Mouse (Mus musculus): ENCODE measurements around the gene Sypl2. TPM values are rescaled to one million over a fixed set of nuclear protein-coding genes. Genes with fewer than 3 reads are reported as not detected.
A peak's percentile ranks its signal among the peaks of the same experiment; 100 is the strongest.

Sypl2 gene
- total RNA-seq, 2 experiments from 2014 or later = 2.3 TPM

DNA sequence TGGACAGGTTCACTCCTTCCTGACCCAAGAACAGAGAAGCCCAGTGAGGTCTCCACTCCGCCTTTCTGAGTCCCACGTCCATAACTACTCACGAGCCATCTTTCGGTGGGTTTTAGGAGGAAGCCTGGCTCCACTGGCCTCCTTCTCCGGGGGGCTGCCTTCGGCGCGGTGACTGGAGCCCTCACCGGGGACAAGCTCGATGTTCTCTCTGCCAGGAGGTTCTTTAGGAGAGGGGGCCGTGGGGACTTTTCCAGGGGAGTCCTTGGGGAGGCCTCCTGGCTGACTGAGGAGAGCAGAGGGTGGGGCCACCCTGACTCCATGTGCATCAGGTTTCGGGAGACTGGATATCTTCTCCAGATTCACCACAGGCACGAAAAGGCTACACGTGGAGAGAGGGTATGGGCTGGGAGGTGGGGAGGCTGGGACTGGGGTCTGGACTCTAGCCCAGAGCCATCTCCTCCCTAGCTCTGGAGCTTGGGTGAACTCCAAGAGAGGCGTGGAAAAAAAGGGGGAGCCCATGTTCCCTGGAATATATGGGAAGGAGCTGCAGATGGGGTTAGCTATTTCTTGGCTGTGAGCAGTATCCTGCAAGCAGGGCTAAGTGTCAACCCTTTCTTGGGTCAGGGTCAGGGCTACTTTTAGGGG, 19.6 kb downstream of the Sypl2 start:
- no peak for DNase-seq (ENCODE audit: low spot score in 2 of 2)

DNA sequence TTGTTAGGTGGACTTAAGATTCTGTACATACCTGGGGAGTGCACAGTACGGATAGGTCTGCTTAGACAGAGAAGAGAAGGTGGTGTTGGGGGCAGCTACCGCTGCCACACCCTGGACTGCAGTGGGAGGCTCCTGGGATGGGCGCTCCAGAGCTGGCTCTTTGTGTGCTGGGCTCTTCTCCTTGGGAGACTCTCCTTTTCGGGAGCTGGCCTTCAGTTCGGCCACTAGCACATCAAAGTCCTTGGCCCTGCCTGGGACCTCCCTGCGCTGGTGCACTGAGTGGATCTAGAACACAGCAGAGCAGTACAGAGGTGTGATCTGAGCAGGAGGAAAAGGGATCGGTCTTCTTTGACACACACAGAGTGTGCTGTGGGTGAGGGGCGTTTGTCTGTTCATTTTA, 20.8 kb downstream of the Sypl2 start:
- DNase-seq (ENCODE audit: low spot score in 2 of 2) = no peak

DNA sequence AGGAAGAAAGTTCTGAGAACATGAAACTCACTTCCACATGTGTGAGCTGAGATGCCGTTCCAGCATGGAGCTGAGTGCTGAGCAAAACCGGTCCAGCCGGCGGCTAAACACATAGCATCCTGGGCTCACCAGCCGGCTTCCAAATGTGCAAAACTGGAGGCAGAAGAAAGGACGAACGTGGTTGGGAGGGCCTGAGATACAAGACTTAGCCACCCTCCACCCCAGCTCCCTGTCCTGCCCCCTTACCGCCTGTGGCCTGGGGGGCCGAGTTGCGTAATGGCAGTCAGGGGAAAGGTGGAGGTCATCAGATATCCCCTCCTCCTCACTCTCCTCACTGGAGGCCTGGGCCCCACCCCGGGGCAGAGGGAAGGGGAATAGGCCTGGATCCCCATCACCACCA, 22.0 kb downstream of the Sypl2 start:
- no peak for DNase-seq (ENCODE audit: low spot score in 2 of 2)

GRCm38 (mm10) chr3:108203621-108204325, 22.7 kb downstream of the Sypl2 start:
- peak; percentile 78 to 88 for DNase-seq (ENCODE audit: low spot score in 2 of 2)

GRCm38 (mm10) chr3:108203212-108203611, 23.2 kb downstream of the Sypl2 start:
- DNase-seq (ENCODE audit: low spot score in 2 of 2) = no peak

- no peak for DNase-seq (ENCODE audit: low spot score in 2 of 2)
Observed at GRCm38 (mm10) chr3:108202506-108202905, 23.9 kb downstream of the Sypl2 start.

DNA sequence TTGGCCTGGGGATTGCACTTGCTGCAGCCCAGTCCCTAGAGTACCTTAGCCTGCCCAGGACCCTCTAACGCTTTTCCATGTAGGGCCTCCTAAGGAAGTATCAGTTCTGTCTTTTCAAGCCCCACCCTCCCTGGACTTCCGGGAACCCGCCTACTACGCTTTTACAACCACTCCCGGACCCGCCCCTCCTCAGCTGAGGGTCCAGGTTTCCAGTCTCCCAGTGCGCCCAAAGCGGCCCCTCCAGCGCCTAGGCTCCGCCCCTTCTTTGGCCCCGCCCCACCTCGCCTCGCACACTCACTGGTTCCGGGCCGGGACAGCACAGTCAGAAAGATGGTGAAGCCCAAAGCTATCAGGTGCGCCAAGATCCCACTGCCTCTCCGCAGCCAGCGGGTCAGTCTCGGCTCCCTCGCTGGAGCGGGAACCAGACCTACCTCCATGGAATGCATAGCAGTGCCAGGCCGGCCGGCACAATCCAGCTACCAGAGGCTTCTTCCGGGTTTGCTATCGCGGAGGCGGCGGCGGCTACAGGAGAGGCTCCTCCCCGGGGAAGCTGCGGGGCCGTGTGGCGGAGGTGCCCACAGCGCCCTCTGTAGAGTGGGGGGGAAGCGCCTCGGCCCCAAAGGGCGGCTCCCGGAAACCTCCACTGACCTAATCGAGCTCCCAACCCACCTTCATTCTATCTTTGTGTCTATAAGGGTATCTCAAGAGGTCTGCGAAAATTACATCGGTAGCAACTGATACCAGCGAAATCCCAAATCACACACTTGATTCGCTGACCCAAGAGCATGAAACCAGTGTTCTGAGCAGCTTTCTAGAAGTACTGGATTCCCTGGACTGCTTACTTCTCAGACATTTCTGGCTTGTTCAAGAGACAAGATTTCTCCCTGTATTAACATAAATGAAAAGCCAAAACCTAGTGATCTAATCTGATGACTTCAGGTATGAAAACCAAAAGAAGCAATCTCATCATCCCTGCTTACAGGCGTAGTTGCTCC, 25.8 kb downstream of the Sypl2 start, which contains the start of gene Cyb561d1:
Cyb561d1 (minus strand) TSS at position 884 of the 995 bp plus-strand sequence.
- peak; percentile 82 to 91 for DNase-seq (ENCODE audit: low spot score in 2 of 2)

DNA sequence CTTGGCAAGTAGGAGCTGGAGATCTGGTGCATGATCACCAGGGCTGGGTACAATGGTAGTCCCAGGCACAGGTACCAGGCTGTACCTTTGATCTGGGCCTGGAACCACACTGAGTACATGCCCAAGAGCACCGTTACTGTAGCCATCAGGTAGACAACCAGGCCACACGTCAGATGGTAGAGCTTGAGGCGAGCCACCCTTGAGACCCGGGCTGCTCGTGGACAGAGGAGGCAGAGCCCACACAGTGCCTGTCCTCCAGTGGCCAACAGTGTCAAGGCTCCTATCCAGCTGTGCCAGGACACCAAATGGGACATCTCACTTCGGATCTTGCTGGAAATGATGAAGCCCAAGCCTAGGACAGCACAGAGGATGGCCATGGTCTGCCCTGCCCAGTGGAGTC, 27.2 kb downstream of the Sypl2 start:
- no peak for DNase-seq (ENCODE audit: low spot score in 2 of 2)

DNA sequence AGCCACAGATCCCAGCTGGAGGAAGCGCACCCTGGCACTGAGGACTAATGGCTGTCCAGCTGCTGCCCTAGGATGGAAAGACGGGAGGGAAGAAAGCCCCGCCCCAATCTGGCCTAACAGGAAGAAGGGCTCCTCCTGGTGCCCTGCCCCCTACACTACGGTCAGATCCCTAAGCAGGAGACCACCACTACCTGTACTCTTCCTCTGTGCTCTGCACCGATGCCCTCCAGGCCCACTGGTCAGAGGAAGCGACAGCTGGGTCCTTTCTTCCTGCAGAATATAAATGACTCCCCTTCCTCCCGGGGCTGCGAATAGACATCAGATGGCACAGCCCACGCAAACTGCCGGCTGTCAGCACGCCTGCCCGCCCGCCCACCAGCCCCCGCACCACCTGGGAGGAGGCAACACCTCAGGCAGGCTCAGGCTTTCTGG, 29.4 kb downstream of the Sypl2 start:
- peak; percentile 81 to 90 for DNase-seq (ENCODE audit: low spot score in 2 of 2)

GRCm38 (mm10) chr3:108195941-108196590, 30.4 kb downstream of the Sypl2 start:
- DNase-seq (ENCODE audit: low spot score in 2 of 2) = no peak

DNA sequence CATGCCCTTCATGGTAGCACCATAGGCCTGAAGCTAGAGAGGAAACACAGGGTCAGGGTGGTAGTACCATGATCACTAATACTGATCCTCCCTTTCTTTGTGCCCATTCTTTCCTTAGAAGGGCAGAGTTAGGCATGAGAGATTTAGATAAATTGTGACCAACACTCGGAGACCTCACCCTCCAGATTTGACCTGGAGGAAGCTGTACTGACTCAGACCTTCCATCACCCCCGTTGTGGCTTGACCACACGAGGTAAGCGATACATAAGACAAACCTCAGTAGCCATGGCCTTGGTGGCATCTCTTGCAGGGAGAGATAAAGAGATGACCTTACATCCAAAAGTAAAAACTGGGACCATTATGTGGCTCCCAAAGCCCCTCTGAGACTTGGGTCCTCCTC, 31.2 kb downstream of the Sypl2 start:
- no peak for DNase-seq (ENCODE audit: low spot score in 2 of 2)

DNA sequence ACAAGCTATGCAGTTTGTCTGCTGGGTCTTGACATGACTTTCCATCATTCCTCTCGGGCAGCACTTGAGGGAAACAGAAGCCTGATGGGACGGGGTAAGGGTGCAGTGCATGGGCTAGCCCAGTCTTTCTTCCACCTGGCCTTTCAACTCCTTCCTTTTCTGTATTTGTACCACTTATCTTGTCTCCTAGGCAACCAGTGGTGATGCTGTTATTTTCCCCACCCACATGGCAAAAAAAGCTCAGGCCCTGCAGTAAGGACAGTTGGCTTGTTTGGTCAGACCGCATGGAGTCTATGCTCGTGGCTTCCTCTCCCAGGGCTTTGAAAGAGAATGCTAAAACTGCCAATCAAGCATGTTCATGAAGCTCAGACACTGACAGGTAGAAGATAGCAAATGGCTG, 32.8 kb downstream of the Sypl2 start:
- DNase-seq (ENCODE audit: low spot score in 2 of 2) = no peak

- no peak for DNase-seq (ENCODE audit: low spot score in 2 of 2)
Observed at GRCm38 (mm10) chr3:108189897-108190296, 36.6 kb downstream of the Sypl2 start.

DNA sequence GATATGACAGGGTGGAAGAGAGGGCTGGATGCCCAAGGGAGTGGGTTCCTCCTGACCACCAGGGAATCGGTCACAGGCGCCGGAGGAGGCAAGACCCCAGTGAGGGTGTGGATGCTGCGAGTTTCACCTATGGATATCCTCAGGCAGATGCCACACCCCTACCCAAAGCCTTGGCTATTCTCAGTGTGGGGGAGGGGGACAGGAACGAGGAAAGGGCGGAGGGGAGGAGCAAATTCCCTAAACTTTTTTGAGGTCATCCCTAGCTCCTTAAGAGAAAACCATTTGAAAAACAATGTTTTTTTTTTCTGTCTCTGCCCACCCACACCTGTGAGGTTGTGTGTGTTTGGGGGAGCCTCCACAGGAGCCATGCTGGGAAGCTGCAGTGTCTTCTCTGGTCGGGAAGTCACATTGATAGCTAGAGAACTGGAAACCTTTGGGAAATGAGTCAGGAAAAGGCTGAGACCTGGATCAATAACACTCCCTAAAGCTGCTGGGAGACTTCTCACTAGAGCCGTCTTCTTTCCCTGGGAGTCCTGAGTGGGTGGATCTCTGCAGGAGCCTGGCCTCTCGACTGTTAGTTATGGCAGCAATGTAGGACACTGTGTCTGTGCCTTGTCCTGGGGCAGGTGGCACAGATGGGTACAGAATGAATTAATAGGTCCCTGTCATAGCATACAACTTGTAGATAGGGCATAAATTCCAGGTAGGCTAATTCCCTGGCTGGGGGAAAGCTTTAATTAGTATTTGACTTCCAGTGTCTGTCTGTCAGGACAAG, 37.5 kb downstream of the Sypl2 start:
- DNase-seq (ENCODE audit: low spot score in 2 of 2) = peak in 1 of 2 experiments; percentile 1

DNA sequence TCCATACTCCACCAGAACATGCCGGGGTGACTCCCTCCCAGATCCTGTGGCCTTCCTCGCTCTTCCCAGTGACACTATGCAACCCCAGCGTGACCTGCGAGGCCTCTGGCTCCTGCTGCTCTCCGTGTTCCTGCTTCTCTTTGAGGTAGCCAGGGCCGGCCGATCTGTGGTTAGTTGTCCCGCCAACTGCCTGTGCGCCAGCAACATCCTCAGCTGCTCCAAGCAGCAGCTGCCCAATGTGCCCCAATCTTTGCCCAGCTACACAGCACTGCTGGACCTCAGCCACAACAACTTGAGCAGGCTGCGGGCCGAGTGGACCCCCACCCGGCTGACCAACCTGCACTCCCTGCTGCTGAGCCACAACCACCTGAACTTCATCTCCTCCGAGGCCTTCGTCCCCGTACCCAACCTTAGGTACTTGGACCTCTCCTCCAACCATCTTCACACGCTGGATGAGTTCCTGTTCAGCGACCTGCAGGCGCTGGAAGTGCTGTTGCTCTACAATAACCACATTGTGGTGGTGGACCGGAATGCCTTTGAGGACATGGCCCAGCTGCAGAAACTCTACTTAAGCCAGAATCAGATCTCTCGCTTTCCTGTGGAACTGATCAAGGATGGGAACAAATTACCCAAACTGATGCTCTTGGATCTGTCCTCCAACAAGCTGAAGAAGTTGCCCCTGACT, 39.2 kb downstream of the Sypl2 start:
- peak in 1 of 2 experiments; percentile 6 for DNase-seq (ENCODE audit: low spot score in 2 of 2)

GRCm38 (mm10) chr3:108186098-108187047, 40.1 kb downstream of the Sypl2 start, which contains the start of gene Amigo1:
Gene Amigo1 (plus strand): TSS chr3:108186335.
- peak; percentile 57 to 60 for DNase-seq (ENCODE audit: low spot score in 2 of 2)

- DNase-seq (ENCODE audit: low spot score in 2 of 2) = no peak
Observed at GRCm38 (mm10) chr3:108185460-108186097, 40.9 kb downstream of the Sypl2 start.

GRCm38 (mm10) chr3:108184742-108185141, 41.7 kb downstream of the Sypl2 start:
- DNase-seq (ENCODE audit: low spot score in 2 of 2) = no peak
